35 mouse cellular contexts compared by ENCODE assay signal in the genomic region with DNA sequence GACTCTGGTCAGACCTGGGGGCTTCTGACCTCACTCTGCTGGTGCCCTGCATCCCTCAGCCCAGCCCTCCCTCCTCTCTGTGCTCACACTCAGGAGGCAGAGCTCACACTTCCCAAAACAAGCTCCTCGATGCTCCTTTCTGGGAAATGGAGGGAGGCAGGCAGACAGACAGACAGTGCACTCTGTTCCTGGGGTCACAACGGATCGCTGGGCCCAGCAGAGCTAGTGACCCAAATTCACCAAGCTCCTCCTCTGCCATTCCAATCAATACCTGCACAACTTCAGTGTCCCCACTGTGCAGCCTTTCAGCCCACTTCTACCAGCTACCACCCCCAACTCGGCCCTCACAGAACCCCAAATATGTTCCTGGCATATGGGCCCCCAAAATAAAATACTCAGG. TPM values are rescaled to one million over a fixed set of nuclear protein-coding genes. Genes with fewer than 3 reads are reported as not detected.
DNase-seq lines count a peak whose midpoint lies in the region; ATAC-seq and TF ChIP-seq lines count a peak whose summit lies in the region.
"Had no signal": no experiment of that assay in that cellular context is flagged by ENCODE, and none has a peak within 500 bp of the region (broad histone marks: within the 10 kb centered on the region; RNA-seq: fewer than 3 reads in every experiment).

No protein-coding gene starts in this region.

- no peaks in the 10 kb centered on the region for H3K27me3 ChIP-seq in kidney, adult 2 months (replicated peaks; ENCODE audit: control insufficient read depth, insufficient read depth, low read length)
- no peaks in the 10 kb centered on the region for H3K27me3 ChIP-seq in liver, adult 2 months (ENCODE audit: control insufficient read depth, insufficient read depth, low read length)
- H3K27me3 ChIP-seq in liver, embryonic 11.5 days (replicated peaks; ENCODE audit: control insufficient read depth, insufficient read depth, low read length), result no peaks in the 10 kb centered on the region
- no peaks in the 10 kb centered on the region for H3K27me3 ChIP-seq in liver, embryonic 13.5 days
- H3K27me3 ChIP-seq: embryonic facial prominence, embryonic 12.5 days; heart, embryonic 12.5 days; hindbrain, embryonic 13.5 days; limb, embryonic 15.5 days; lung, embryonic 15.5 days; Patski; stomach, embryonic 15.5 days had no signal

- H3K36me3 ChIP-seq in kidney, adult 2 months (ENCODE audit: control insufficient read depth, insufficient read depth, low read length), result no peaks in the 10 kb centered on the region; the same call in 1 of the 2 replicates
- peaks cover 20% of the 10 kb centered on the region; the same call in 1 of the 2 replicates for H3K36me3 ChIP-seq in liver, adult 2 months (ENCODE audit: control insufficient read depth, insufficient read depth, low read length)
- H3K36me3 ChIP-seq in liver, embryonic 11.5 days (ENCODE audit: control insufficient read depth, insufficient read depth, low read length), result peaks cover 76% of the 10 kb centered on the region
- H3K36me3 ChIP-seq in liver, embryonic 13.5 days, result peaks cover 99% of the 10 kb centered on the region

- no peak overlapping the region for H3K9ac ChIP-seq in liver, adult 2 months (ENCODE audit: low read depth, low read length)
- no peak overlapping the region for H3K9ac ChIP-seq in liver, embryonic 11.5 days (ENCODE audit: low read depth, low read length)
- no peak overlapping the region for H3K9ac ChIP-seq in liver, embryonic 13.5 days
- H3K9ac ChIP-seq: embryonic facial prominence, embryonic 12.5 days; heart, embryonic 12.5 days; hindbrain, embryonic 13.5 days; limb, embryonic 15.5 days; lung, embryonic 15.5 days; stomach, embryonic 15.5 days had no signal

- no peak for TF ChIP-seq POLR2A in kidney, adult 2 months (IDR thresholded peaks at IDR 0.05; ENCODE audit: low read depth, low read length)
- no peak for TF ChIP-seq POLR2A in liver, adult 2 months (IDR thresholded peaks at IDR 0.05; ENCODE audit: extremely low read depth, insufficient read depth, low read length)

- no peak for TF ChIP-seq CTCF in kidney, adult 2 months (conservative IDR thresholded peaks at IDR 0.05; ENCODE audit: insufficient read depth, insufficient read length, low read depth, low read length)
- no peak for TF ChIP-seq CTCF in liver, adult 2 months (IDR thresholded peaks at IDR 0.05; ENCODE audit: low read depth, low read length)

- no peaks in the 10 kb centered on the region for H3K79me2 ChIP-seq in liver, adult 2 months (ENCODE audit: control insufficient read depth, insufficient read depth, low read length)

- H3K4me2 ChIP-seq in liver, embryonic 11.5 days, result no peak overlapping the region
- no peak overlapping the region for H3K4me2 ChIP-seq in liver, embryonic 13.5 days
- H3K4me2 ChIP-seq: embryonic facial prominence, embryonic 12.5 days; heart, embryonic 12.5 days; hindbrain, embryonic 13.5 days; limb, embryonic 15.5 days; lung, embryonic 15.5 days; midbrain, embryonic 11.5 days; stomach, embryonic 15.5 days had no signal

- DNase-seq in kidney, adult 2 months, result peak; percentile 81
- DNase-seq in kidney, postnatal 14 days, result no peak
- DNase-seq in liver, adult 2 months (ENCODE audit: extremely low read depth, low read depth, low spot score), result peak; percentile 75
- no peak for DNase-seq in liver, embryonic 11.5 days (ENCODE audit: low spot score)
- no peak for DNase-seq in liver, embryonic 13.5 days
- no peak for DNase-seq in heart, adult 8-10 months (ENCODE audit: low spot score)
- DNase-seq: adrenal gland, postnatal 10 days; cerebellum, adult 11-12 months; cerebellum, adult 9-11 months; embryo, embryonic 11 days; gastrocnemius, postnatal 25 days; heart, adult 18-20 months; heart, postnatal 4 days; layer of hippocampus, postnatal 36 days; right cerebral cortex, postnatal 25 days had no signal

- H3K4me3 ChIP-seq in kidney, adult 2 months (ENCODE audit: insufficient read depth, low read depth, low read length), result peak overlapping the region; percentile 11; the same call in 1 of the 2 replicates
- H3K4me3 ChIP-seq in liver, adult 2 months (ENCODE audit: insufficient read depth, low read depth, low read length), result no peak overlapping the region
- H3K4me3 ChIP-seq in liver, embryonic 11.5 days (ENCODE audit: low read depth, low read length), result no peak overlapping the region
- H3K4me3 ChIP-seq in liver, embryonic 13.5 days (replicated peaks), result no peak overlapping the region
- H3K4me3 ChIP-seq: embryonic facial prominence, embryonic 12.5 days; heart, embryonic 12.5 days; hindbrain, embryonic 13.5 days; limb, embryonic 10.5 days; limb, embryonic 15.5 days; lung, embryonic 15.5 days; stomach, embryonic 15.5 days had no signal

- peak overlapping the region; percentile 8 for H3K27ac ChIP-seq in kidney, adult 2 months (ENCODE audit: insufficient read depth, low read depth, low read length)
- peak overlapping the region; percentile 79; the same call in 1 of the 2 replicates for H3K27ac ChIP-seq in liver, adult 2 months (replicated peaks; ENCODE audit: insufficient read depth, low read depth, low read length)
- H3K27ac ChIP-seq in liver, embryonic 11.5 days (ENCODE audit: low read depth, low read length), result no peak overlapping the region
- peak overlapping the region; percentile 41; the same call in 1 of the 2 replicates for H3K27ac ChIP-seq in liver, embryonic 13.5 days
- H3K27ac ChIP-seq: embryonic facial prominence, embryonic 12.5 days; hindbrain, embryonic 13.5 days; limb, embryonic 10.5 days; limb, embryonic 15.5 days; lung, embryonic 15.5 days; stomach, embryonic 15.5 days had no signal

- ATAC-seq in liver, embryonic 11.5 days (replicated peaks; ENCODE audit: low FRiP score), result no peak
- ATAC-seq in liver, embryonic 13.5 days (ENCODE audit: low read depth), result no peak
- no peak for ATAC-seq in megakaryocyte-erythroid progenitor cell, adult 5-6 weeks (replicated peaks; ENCODE audit: low FRiP score, low TSS enrichment, poor library complexity, severe bottlenecking)
- ATAC-seq: forebrain, embryonic 14.5 days; midbrain, embryonic 16.5 days; Patski had no signal

- no peaks in the 10 kb centered on the region for H3K9me3 ChIP-seq in liver, embryonic 11.5 days (ENCODE audit: control insufficient read depth, low read length)
- no peaks in the 10 kb centered on the region for H3K9me3 ChIP-seq in liver, embryonic 13.5 days (replicated peaks)
- H3K9me3 ChIP-seq: embryonic facial prominence, embryonic 12.5 days; heart, embryonic 12.5 days; hindbrain, embryonic 13.5 days; limb, embryonic 10.5 days; limb, embryonic 15.5 days; lung, embryonic 15.5 days; stomach, embryonic 15.5 days had no signal

- peaks cover 29% of the 10 kb centered on the region for H3K4me1 ChIP-seq in kidney, adult 2 months (ENCODE audit: control insufficient read depth, insufficient read depth, low read length)
- H3K4me1 ChIP-seq in liver, adult 2 months (ENCODE audit: control insufficient read depth, insufficient read depth, low read length), result peaks cover 22% of the 10 kb centered on the region
- peaks cover 13% of the 10 kb centered on the region for H3K4me1 ChIP-seq in liver, embryonic 11.5 days (replicated peaks; ENCODE audit: control insufficient read depth, insufficient read depth, low read length)
- peaks cover 41% of the 10 kb centered on the region for H3K4me1 ChIP-seq in liver, embryonic 13.5 days (replicated peaks)
- H3K4me1 ChIP-seq: embryonic facial prominence, embryonic 12.5 days; heart, embryonic 12.5 days; hindbrain, embryonic 13.5 days; limb, embryonic 10.5 days; limb, embryonic 15.5 days; lung, embryonic 15.5 days; stomach, embryonic 15.5 days had no signal

- 70% methylated on average over 4 of the region's 4 CpGs for WGBS in kidney, adult 2 months
- WGBS in liver, adult 2 months, result 22% methylated on average over 4 of the region's 4 CpGs
- WGBS in liver, embryonic 11.5 days, result 97% methylated on average over 4 of the region's 4 CpGs
- WGBS in liver, embryonic 13.5 days (ENCODE audit: insufficient replicate concordance), result 81% methylated on average over 4 of the region's 4 CpGs

RNA-seq across cellular contexts. Expression of gene Gm5475, which starts 20.1 kb away (rescaled TPM):
- polyA plus RNA-seq in kidney, adult 2 months (2012; rRNA removed), result 1.2 TPM in 2 replicates
- total RNA-seq in liver, adult 2 months (2014; rRNA removed), result not detected in 2 replicates
- polyA plus RNA-seq in liver, adult 2 months (2012; rRNA removed), result not detected in 2 replicates
- polyA plus RNA-seq in liver, embryonic 11.5 days (2014; fragmentation: Nextera tagmentation; extraction: Ambion mirVana), result 0.10 TPM in 1 of 2 replicates, not detected in the other
- not detected in 2 replicates for polyA plus RNA-seq in liver, embryonic 13.5 days (2015; fragmentation: Nextera tagmentation; extraction: Ambion mirVana)
- total RNA-seq in heart, adult 8-10 months (2022), result not detected
- not detected in 2 replicates for total RNA-seq in megakaryocyte-erythroid progenitor cell, adult 5-6 weeks (2014; fragmentation: Nextera tagmentation)
- not detected in 2 replicates for total RNA-seq in megakaryocyte-erythroid progenitor cell, adult 5-6 weeks (2017)
- total RNA-seq: gastrocnemius, postnatal 25 days; heart, adult 18-20 months; heart, postnatal 4 days; layer of hippocampus, postnatal 36 days; megakaryocyte progenitor cell, adult 5-6 weeks; neutrophil, adult 5-6 weeks had no signal
- polyA plus RNA-seq: forebrain, embryonic 14.5 days; heart, embryonic 12.5 days; midbrain, embryonic 11.5 days had no signal

RNA-seq across cellular contexts. Expression of gene Slc11a2, which starts 23.1 kb away (rescaled TPM):
- polyA plus RNA-seq in kidney, adult 2 months (2012; rRNA removed), result 97.1 and 109 TPM in 2 replicates
- 14.5 and 22.3 TPM in 2 replicates for total RNA-seq in liver, adult 2 months (2014; rRNA removed)
- 23.2 and 25.2 TPM in 2 replicates for polyA plus RNA-seq in liver, adult 2 months (2012; rRNA removed)
- polyA plus RNA-seq in liver, embryonic 11.5 days (2014; fragmentation: Nextera tagmentation; extraction: Ambion mirVana), result 51.2 and 55.4 TPM in 2 replicates
- 46.8 and 57.1 TPM in 2 replicates for polyA plus RNA-seq in liver, embryonic 13.5 days (2015; fragmentation: Nextera tagmentation; extraction: Ambion mirVana)
- total RNA-seq in heart, adult 8-10 months (2022), result 10 to 100 TPM; 49.0 to 61.5 (median 51.9) TPM
- total RNA-seq in megakaryocyte-erythroid progenitor cell, adult 5-6 weeks (2014; fragmentation: Nextera tagmentation), result 67.0 and 82.9 TPM in 2 replicates
- 29.2 and 32.5 TPM in 2 replicates for total RNA-seq in megakaryocyte-erythroid progenitor cell, adult 5-6 weeks (2017)

RNA-seq across cellular contexts. Expression of gene Higd1c, which starts 37.5 kb away (rescaled TPM):
- 0.97 and 2.0 TPM in 2 replicates for polyA plus RNA-seq in kidney, adult 2 months (2012; rRNA removed)
- not detected in 2 replicates for total RNA-seq in liver, adult 2 months (2014; rRNA removed)
- not detected in 2 replicates for polyA plus RNA-seq in liver, adult 2 months (2012; rRNA removed)
- polyA plus RNA-seq in liver, embryonic 11.5 days (2014; fragmentation: Nextera tagmentation; extraction: Ambion mirVana), result not detected in 2 replicates
- not detected in 2 replicates for polyA plus RNA-seq in liver, embryonic 13.5 days (2015; fragmentation: Nextera tagmentation; extraction: Ambion mirVana)
- not detected for total RNA-seq in heart, adult 8-10 months (2022)
- total RNA-seq in megakaryocyte-erythroid progenitor cell, adult 5-6 weeks (2014; fragmentation: Nextera tagmentation), result not detected in 2 replicates
- total RNA-seq in megakaryocyte-erythroid progenitor cell, adult 5-6 weeks (2017), result not detected in 2 replicates
- total RNA-seq: gastrocnemius, adult 18-20 months; gastrocnemius, postnatal 25 days; heart, adult 18-20 months; heart, postnatal 4 days; layer of hippocampus, postnatal 36 days; left cerebral cortex, postnatal 10 days; megakaryocyte progenitor cell, adult 5-6 weeks; MEL; neutrophil, adult 5-6 weeks had no signal
- polyA plus RNA-seq: embryonic facial prominence, embryonic 12.5 days; forebrain, embryonic 14.5 days; heart, embryonic 12.5 days; heart, postnatal 0 days; hindbrain, embryonic 13.5 days; large intestine, adult 2 months; limb, embryonic 10.5 days; limb, embryonic 15.5 days; lung, embryonic 15.5 days; midbrain, embryonic 11.5 days; midbrain, embryonic 16.5 days; neural tube, embryonic 11.5 days; Patski; stomach, embryonic 15.5 days had no signal

RNA-seq across cellular contexts. Expression of gene Mettl7a2, which starts 48.8 kb away (rescaled TPM):
- 74.0 and 96.6 TPM in 2 replicates for polyA plus RNA-seq in kidney, adult 2 months (2012; rRNA removed)
- total RNA-seq in liver, adult 2 months (2014; rRNA removed), result 0.13 TPM in 1 of 2 replicates, not detected in the other
- polyA plus RNA-seq in liver, adult 2 months (2012; rRNA removed), result 0.05 and 0.18 TPM in 2 replicates
- polyA plus RNA-seq in liver, embryonic 11.5 days (2014; fragmentation: Nextera tagmentation; extraction: Ambion mirVana), result not detected in 2 replicates
- not detected in 2 replicates for polyA plus RNA-seq in liver, embryonic 13.5 days (2015; fragmentation: Nextera tagmentation; extraction: Ambion mirVana)
- 1 to 10 TPM in 2 of 4 experiments, under 1 TPM in 2; 0.79 to 2.2 (median 0.99) TPM for total RNA-seq in heart, adult 8-10 months (2022)
- total RNA-seq in megakaryocyte-erythroid progenitor cell, adult 5-6 weeks (2014; fragmentation: Nextera tagmentation), result not detected in 2 replicates
- not detected in 2 replicates for total RNA-seq in megakaryocyte-erythroid progenitor cell, adult 5-6 weeks (2017)
- total RNA-seq: megakaryocyte progenitor cell, adult 5-6 weeks; MEL; neutrophil, adult 5-6 weeks had no signal
- polyA plus RNA-seq: embryonic facial prominence, embryonic 12.5 days; forebrain, embryonic 14.5 days; heart, embryonic 12.5 days; heart, postnatal 0 days; hindbrain, embryonic 13.5 days; large intestine, adult 2 months; limb, embryonic 10.5 days; limb, embryonic 15.5 days; lung, embryonic 15.5 days; midbrain, embryonic 11.5 days; midbrain, embryonic 16.5 days; stomach, embryonic 15.5 days had no signal

RNA-seq across cellular contexts. Expression of gene Methig1, which starts 48.9 kb away (rescaled TPM):
- 16.5 and 16.6 TPM in 2 replicates for polyA plus RNA-seq in kidney, adult 2 months (2012; rRNA removed)
- total RNA-seq in liver, adult 2 months (2014; rRNA removed), result not detected in 2 replicates
- polyA plus RNA-seq in liver, adult 2 months (2012; rRNA removed), result 0.15 TPM in 1 of 2 replicates, not detected in the other
- not detected in 2 replicates for polyA plus RNA-seq in liver, embryonic 11.5 days (2014; fragmentation: Nextera tagmentation; extraction: Ambion mirVana)
- polyA plus RNA-seq in liver, embryonic 13.5 days (2015; fragmentation: Nextera tagmentation; extraction: Ambion mirVana), result not detected in 2 replicates
- total RNA-seq in heart, adult 8-10 months (2022), result under 1 TPM in 1 of 4 experiments, not detected in 3; 0.66 TPM
- total RNA-seq in megakaryocyte-erythroid progenitor cell, adult 5-6 weeks (2014; fragmentation: Nextera tagmentation), result not detected in 2 replicates
- total RNA-seq in megakaryocyte-erythroid progenitor cell, adult 5-6 weeks (2017), result not detected in 2 replicates
- total RNA-seq: gastrocnemius, adult 18-20 months; gastrocnemius, postnatal 25 days; heart, adult 18-20 months; heart, postnatal 4 days; layer of hippocampus, postnatal 36 days; left cerebral cortex, postnatal 10 days; megakaryocyte progenitor cell, adult 5-6 weeks; MEL; neutrophil, adult 5-6 weeks had no signal
- polyA plus RNA-seq: forebrain, embryonic 14.5 days; heart, embryonic 12.5 days; heart, postnatal 0 days; large intestine, adult 2 months; limb, embryonic 15.5 days; lung, embryonic 15.5 days; midbrain, embryonic 11.5 days; midbrain, embryonic 16.5 days; neural tube, embryonic 11.5 days had no signal

Comparison
In these comparisons a context has a peak if more than half of its experiments do, and no peak if none do; other contexts are left out.
1. DNase-seq: peak in kidney, adult 2 months (single experiment) and liver, adult 2 months (single experiment); none in kidney, postnatal 14 days (single experiment), liver, embryonic 11.5 days (single experiment), liver, embryonic 13.5 days (single experiment) and heart, adult 8-10 months (single experiment).